Mouse (Mus musculus) testis, postnatal 14 days (tissue): ENCODE measurements around the gene Olfml2a.
"Not testable (repeated sequence)": the region's sequence is repeated elsewhere in the genome, so short reads cannot be mapped to it uniquely, and the experiment has no call there.

Source experiments
- DNase-seq: peaks from one replicate; pipeline ENCODE4 v3.0.0; 2021; ENCODE audit warnings: low spot score

Gene Olfml2a

GRCm38 (mm10) chr2:38986580-38986979 lies 54.8 kb downstream of the Olfml2a start:
- no peak for DNase-seq

DNA sequence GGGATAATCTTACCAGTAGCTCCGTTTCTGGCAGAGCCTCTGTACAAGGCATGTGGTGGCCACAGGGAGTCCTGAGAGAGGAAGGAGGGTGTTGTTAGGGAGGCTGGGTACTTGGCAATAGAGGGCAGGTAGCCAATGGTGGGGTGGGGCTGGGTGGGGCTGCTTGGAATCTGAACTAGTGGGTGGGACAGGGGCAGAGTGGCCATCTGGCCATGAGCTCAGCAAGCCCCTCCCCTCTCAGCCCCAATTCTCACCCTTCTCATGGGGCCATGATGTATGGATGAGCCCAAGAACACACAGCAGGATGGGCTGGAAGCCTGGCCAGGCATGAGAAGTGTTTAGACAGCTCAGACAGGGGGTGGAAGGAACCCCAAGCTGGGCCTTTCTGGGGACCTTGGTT lies 55.6 kb downstream of the Olfml2a start:
- DNase-seq, result no peak

GRCm38 (mm10) chr2:38987803-38988510 lies 56.2 kb downstream of the Olfml2a start:
- DNase-seq, result no peak

DNA sequence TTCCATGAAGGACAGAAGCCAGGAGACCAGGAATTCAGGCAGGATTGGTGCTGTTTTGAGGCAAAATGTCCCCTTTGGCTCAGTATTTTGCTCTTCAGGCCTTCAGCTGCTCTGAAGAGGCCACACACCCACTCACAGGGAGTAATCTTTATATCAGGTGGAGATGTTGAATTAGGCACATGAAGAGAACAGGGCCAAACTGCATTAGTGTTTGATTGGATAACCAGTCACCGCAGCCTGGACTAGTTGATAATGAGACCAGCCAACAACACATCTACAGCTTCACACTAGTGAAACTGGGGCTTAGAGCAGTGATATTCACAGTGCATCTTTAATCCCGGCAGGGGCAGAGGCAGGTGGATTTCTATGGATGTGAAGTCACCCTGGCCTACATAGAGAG lies 57.2 kb downstream of the Olfml2a start:
- DNase-seq, result no peak

- no peak for DNase-seq
Observed at GRCm38 (mm10) chr2:38992004-38992403, 60.2 kb downstream of the Olfml2a start.

DNA sequence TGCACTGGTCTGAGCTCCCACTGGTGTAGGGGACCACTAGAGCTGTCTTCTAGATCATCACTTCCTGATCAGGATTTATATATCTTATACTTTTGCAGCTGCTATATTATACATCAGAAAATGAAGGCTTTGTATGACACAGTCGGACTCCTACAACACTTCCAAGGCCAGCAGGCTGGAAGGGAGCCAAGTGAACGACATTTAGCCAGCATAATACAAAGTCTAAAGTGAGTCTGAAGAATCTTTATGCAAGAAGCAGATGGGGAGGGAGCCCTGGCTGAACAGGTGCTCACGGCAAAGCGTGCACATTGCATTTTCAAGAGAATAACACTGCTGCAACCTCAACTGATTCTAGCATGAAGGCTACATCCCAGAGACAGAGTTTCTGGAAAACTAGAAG lies 60.7 kb downstream of the Olfml2a start:
- DNase-seq, result no peak

DNA sequence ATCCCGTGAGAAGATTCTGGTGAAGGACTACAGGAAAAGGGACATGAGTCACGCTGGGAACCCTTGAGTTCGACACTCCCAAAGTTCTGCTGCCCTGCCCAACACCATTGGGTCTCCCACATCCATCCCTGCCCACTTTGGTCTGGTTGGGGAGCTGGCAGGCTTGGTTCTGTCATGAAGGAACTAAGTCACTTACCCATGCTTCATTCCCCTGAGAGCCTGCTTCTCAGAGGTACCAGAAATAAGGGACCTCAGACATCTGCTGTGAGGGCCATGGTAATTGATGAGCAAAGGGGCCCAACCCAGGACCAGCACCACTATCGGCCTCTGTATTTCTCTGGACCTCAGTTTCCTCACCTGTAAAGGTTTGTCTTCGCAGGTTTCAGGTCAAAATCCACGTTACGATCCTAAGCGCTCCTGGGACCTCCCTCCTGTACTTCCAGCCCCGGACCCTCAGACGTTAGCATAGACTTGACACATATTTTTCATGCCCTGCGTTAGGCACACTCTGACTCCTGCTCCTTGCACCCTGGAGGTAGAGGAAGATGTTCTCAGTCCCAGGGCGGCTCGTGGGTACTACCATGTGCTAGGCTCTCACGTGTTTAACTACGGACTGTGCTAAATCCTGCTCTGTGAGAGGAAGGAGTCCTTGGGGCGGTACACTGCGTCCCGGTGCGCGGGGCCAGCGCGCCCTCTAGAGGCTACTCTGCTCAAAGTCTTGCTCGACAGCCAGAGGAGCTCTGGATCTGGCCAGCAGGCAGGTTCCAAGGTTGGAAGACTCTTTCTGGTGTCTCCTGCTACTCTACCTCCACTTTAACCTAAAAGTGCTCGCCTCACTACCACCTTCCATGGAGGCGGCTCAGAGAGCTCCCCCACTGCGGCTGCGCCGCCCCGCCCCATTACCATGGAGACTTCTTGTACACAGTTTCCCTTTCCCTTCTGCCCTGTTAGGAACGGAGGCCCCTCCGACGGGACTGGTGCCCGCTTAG lies 65.9 kb downstream of the Olfml2a start, which contains the start of gene Wdr38:
Wdr38 (plus strand) TSS at position 91 of the 989 bp plus-strand sequence.
- DNase-seq, result peak; percentile 86

DNA sequence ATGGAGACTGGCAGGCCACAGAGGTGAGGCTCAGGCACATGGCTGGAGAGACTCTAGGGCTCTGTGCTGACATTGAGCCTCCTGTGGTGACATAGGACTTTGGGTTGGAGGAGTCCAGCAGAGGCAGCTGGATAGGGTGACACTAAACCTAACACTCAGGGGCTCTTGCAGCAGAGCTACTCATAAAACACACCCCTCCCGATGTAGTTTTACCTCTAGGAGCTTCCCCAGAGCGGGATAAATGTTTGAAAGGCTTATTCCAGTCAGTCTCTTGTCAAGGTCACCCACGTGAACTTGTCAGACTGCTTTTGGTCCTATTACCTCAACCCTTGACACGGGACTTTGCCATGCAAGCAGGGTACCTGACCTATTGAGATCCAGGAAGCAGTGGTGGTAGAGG lies 67.6 kb downstream of the Olfml2a start:
- no peak for DNase-seq

DNA sequence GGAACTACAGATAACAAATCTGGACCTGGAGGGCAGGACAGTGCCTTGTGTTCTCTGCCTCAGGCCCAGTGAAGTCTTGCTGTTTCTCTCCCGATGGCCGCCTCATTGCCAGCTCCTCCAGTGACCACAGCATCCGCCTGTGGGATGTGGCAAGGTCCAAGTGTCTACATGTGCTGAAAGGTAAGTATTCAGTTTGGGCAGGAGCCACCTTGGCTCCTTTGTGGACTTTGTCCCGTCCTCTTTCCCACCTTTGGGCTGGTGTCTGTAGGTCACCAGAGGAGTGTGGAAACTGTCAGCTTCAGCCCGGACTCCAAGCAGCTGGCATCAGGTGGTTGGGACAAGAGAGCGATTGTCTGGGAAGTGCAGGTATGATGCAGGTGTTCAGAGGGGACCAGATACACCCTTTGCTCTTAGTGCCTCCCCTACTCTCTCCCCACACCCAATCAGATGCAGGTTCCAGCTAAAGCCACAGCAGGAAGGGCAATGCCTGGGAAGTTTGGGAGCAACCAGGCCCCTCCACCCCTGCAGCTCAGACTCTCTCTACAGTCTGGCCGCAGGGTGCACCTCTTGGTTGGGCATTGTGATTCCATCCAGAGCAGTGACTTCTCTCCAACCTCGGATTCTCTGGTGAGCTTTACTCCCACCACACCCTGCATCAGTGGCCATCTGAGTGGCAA lies 68.3 kb downstream of the Olfml2a start:
- DNase-seq, result no peak

- no peak for DNase-seq
Observed at GRCm38 (mm10) chr2:39000587-39000919, 68.8 kb downstream of the Olfml2a start.

DNA sequence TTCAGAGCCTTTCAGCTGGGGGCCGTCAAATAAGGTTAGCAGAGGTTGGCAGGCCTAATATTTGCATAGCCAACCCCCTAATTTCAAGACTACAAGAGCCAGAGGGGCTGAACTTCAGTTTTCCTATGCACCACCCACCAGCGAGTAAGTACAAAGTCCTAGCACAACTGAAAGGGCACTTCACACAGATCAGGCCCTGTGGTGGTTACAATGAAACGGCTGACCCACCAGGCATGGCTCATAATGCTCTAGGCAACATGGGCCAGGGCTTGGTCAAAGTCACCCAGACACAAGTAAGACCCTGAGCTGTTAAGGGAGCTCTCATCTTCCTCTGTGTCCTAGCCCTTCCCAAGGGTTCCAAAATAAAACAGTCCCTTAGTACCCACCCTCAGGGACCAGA lies 70.1 kb downstream of the Olfml2a start:
- DNase-seq, result no peak

- DNase-seq, result no peak
Observed at GRCm38 (mm10) chr2:39003106-39003505, 71.3 kb downstream of the Olfml2a start.

DNA sequence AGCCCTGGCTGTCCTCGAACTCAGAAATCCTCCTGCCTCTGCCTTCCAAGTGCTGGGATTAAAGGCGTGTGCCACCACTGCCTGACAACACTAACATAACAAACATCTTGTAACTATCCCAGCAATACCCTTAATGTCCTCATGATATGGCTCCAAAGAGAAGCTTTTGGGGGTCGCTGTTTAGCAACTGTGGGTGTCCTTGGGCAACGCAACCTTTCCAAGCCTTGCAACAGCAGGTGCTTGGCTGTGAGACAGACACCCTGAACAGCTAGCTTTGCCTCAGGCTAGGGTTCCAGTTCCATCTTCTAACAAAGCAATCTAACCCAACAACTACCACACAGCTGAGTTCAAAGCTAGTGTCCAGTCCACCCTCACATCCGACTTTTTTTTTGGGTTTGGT lies 71.7 kb downstream of the Olfml2a start:
- DNase-seq, result no peak

- no peak for DNase-seq
Observed at GRCm38 (mm10) chr2:39004372-39004771, 72.6 kb downstream of the Olfml2a start.

- peak; percentile 91 for DNase-seq
Observed at GRCm38 (mm10) chr2:39004880-39005435, 73.2 kb downstream of the Olfml2a start, which contains the start of gene Arpc5l. Gene Arpc5l, plus strand, starts transcription at chr2:39005348.

DNA sequence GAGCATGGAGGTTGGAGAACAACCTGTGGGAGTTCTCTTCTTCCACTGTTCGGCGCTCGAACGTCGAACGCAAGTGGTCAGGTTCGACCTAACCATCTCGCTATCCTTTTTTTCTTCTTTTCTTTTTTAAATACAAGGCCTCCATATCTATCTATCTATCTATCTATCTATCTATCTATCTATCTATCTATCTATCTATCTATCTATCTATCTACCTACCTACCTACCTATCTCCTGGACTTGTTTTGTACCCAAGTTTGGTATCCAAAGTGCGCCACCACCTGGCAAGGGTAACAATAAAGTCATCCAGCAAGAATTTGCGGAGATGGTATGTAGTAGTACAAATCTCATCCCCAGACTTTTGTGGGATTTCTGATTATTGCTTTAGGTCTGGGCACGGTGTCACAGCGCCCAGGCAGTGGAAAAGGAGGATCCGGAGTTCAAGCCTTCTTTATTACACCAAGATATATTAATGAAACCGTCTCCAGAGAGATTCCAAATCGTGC lies 73.8 kb downstream of the Olfml2a start, which contains the start of gene Rpl35:
Rpl35 (minus strand) TSS at position 51 of the 506 bp plus-strand sequence.
- DNase-seq, result no peak

GRCm38 (mm10) chr2:39006149-39006730 lies 74.5 kb downstream of the Olfml2a start:
- no peak for DNase-seq

DNA sequence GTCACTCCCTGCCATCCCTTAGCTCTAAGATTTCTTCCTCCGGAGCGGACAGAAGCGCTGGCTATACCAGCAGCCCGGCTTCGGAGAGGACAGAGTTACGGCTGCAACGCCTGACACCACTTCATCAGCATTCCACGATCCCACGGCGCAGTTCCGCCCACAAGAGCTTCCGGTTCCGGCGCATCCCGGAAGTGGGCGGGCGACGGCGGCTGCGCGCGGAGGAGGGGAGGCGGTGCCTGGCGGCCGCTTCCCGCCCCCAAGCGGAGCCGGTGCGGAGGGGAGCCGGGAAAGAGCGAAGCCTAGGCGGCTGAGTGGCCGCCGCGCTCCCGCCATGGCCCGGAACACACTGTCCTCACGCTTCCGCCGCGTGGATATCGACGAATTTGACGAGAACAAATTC lies 76.1 kb downstream of the Olfml2a start:
- DNase-seq, result peak; percentile 94

GRCm38 (mm10) chr2:39008350-39008851 lies 76.6 kb downstream of the Olfml2a start:
- DNase-seq, result no peak

GRCm38 (mm10) chr2:39008954-39009365 lies 77.2 kb downstream of the Olfml2a start:
- DNase-seq, result no peak

DNA sequence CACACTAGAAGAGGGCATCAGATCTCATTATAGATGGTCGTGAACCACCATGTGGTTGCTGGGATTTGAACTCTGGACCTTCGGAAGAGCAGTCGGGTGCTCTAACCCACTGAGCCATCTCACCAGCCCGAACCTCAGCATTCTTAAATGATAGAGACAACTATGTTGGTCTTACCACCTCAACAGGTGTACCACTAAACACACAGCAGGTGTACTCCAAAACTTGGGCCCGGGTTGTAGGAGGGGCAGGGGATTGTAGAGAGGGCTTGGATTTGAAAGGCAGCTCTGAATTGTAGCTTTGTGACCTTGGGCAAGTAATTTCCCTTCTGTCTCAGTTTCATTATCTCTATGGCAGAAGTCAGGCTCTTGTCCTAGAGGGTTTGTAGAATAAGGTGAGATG lies 78.4 kb downstream of the Olfml2a start:
- not testable (repeated sequence) for DNase-seq
